Mouse (Mus musculus): ENCODE results near the gene Adamtsl1. TPM values are rescaled to one million over a fixed set of nuclear protein-coding genes. Genes with fewer than 3 reads are reported as not detected.

Gene Adamtsl1
- polyA plus RNA-seq, 2 experiments = 0.11 to 0.23 TPM

GRCm38 (mm10) chr4:85539677-85540076 is 25.7 kb downstream of the Adamtsl1 start:
- Histone ChIP-seq H3K27ac (no peak overlapping the region), H3K9ac (replicated peaks) (no peak overlapping the region), H3K4me3 (ENCODE audit: insufficient read depth in 1 of 2, low read depth in 2 of 2, low read length in 2 of 2) (no peak overlapping the region), H3K36me3 (replicated peaks; ENCODE audit: control insufficient read depth, insufficient read depth, low read depth) (no peaks in the 10 kb centered on the region), H3K4me2 (ENCODE audit: low read depth) (no peak overlapping the region), H3K9me3 (ENCODE audit: control insufficient read depth, low read length) (no peaks in the 10 kb centered on the region), H3K27me3 (ENCODE audit: control insufficient read depth, insufficient read depth, low read length) (no peaks in the 10 kb centered on the region), H3K4me1 (replicated peaks; ENCODE audit: control insufficient read depth in 2 of 2, insufficient read depth in 2 of 2, low read length in 1 of 2) (no peaks in the 10 kb centered on the region)
- WGBS (ENCODE audit: insufficient replicate concordance) = 58% methylated on average over 5 of the region's 5 CpGs
- ATAC-seq (ENCODE audit: insufficient read depth) = no peak
- no peak for TF ChIP-seq CTCF (IDR thresholded peaks at IDR 0.05; ENCODE audit: low read depth)
- no peak for TF ChIP-seq EP300 (IDR thresholded peaks at IDR 0.05; ENCODE audit: low read depth)
- no peak for DNase-seq (ENCODE audit: low read depth in 3 of 3, low spot score in 3 of 3)

- 53% methylated on average over 4 of the region's 4 CpGs for WGBS (ENCODE audit: insufficient replicate concordance)
- H3K4me2 ChIP-seq (ENCODE audit: low read depth) = no peak overlapping the region
- no peaks in the 10 kb centered on the region for H3K9me3 ChIP-seq (ENCODE audit: control insufficient read depth, low read length)
- no peaks in the 10 kb centered on the region for H3K27me3 ChIP-seq (ENCODE audit: control insufficient read depth, insufficient read depth, low read length)
- H3K36me3 ChIP-seq (replicated peaks; ENCODE audit: control insufficient read depth, insufficient read depth, low read depth) = no peaks in the 10 kb centered on the region
- TF ChIP-seq CTCF (IDR thresholded peaks at IDR 0.05; ENCODE audit: low read depth) (no peak), EP300 (IDR thresholded peaks at IDR 0.05; ENCODE audit: low read depth) (no peak)
- DNase-seq (ENCODE audit: low read depth in 3 of 3, low spot score in 3 of 3) = no peak
- H3K4me1 ChIP-seq (replicated peaks; ENCODE audit: control insufficient read depth in 2 of 2, insufficient read depth in 2 of 2, low read length in 1 of 2) = no peaks in the 10 kb centered on the region
- no peak overlapping the region for H3K4me3 ChIP-seq (ENCODE audit: insufficient read depth in 1 of 2, low read depth in 2 of 2, low read length in 2 of 2)
- no peak for ATAC-seq (ENCODE audit: insufficient read depth)
- no peak overlapping the region for H3K9ac ChIP-seq (replicated peaks)
- H3K27ac ChIP-seq = no peak overlapping the region
These were observed 29.2 kb downstream of the Adamtsl1 start for GRCm38 (mm10) chr4:85543221-85543620.

GRCm38 (mm10) chr4:85554696-85555095 is 40.7 kb downstream of the Adamtsl1 start:
- ATAC-seq (ENCODE audit: insufficient read depth) = no peak
- WGBS (ENCODE audit: insufficient replicate concordance) = 48% methylated on average over 3 of the region's 3 CpGs

GRCm38 (mm10) chr4:85559753-85560152 is 45.8 kb downstream of the Adamtsl1 start:
- ATAC-seq (ENCODE audit: insufficient read depth) (no peak), DNase-seq (ENCODE audit: low read depth in 3 of 3, low spot score in 3 of 3) (no peak)
- Histone ChIP-seq H3K27ac (no peak overlapping the region), H3K4me2 (ENCODE audit: low read depth) (no peak overlapping the region), H3K4me1 (replicated peaks; ENCODE audit: control insufficient read depth in 2 of 2, insufficient read depth in 2 of 2, low read length in 1 of 2) (no peaks in the 10 kb centered on the region), H3K9ac (replicated peaks) (no peak overlapping the region), H3K9me3 (ENCODE audit: control insufficient read depth, low read length) (no peaks in the 10 kb centered on the region), H3K4me3 (ENCODE audit: insufficient read depth in 1 of 2, low read depth in 2 of 2, low read length in 2 of 2) (no peak overlapping the region), H3K36me3 (replicated peaks; ENCODE audit: control insufficient read depth, insufficient read depth, low read depth) (no peaks in the 10 kb centered on the region), H3K27me3 (ENCODE audit: control insufficient read depth, insufficient read depth, low read length) (no peaks in the 10 kb centered on the region)
- no peak for TF ChIP-seq EP300 (IDR thresholded peaks at IDR 0.05; ENCODE audit: low read depth)
- no peak for TF ChIP-seq CTCF (IDR thresholded peaks at IDR 0.05; ENCODE audit: low read depth)
- 52% methylated on average over 6 of the region's 6 CpGs for WGBS (ENCODE audit: insufficient replicate concordance)

More at GRCm38 (mm10) chr4:85554696-85555095, 40.7 kb downstream of the Adamtsl1 start:
- Histone ChIP-seq H3K9me3 (ENCODE audit: control insufficient read depth, low read length) (no peaks in the 10 kb centered on the region), H3K4me1 (replicated peaks; ENCODE audit: control insufficient read depth in 2 of 2, insufficient read depth in 2 of 2, low read length in 1 of 2) (no peaks in the 10 kb centered on the region), H3K36me3 (replicated peaks; ENCODE audit: control insufficient read depth, insufficient read depth, low read depth) (no peaks in the 10 kb centered on the region), H3K4me2 (ENCODE audit: low read depth) (no peak overlapping the region), H3K27ac (no peak overlapping the region), H3K9ac (replicated peaks) (no peak overlapping the region), H3K27me3 (ENCODE audit: control insufficient read depth, insufficient read depth, low read length) (no peaks in the 10 kb centered on the region), H3K4me3 (ENCODE audit: insufficient read depth in 1 of 2, low read depth in 2 of 2, low read length in 2 of 2) (no peak overlapping the region)
- TF ChIP-seq EP300 (IDR thresholded peaks at IDR 0.05; ENCODE audit: low read depth) (no peak), CTCF (IDR thresholded peaks at IDR 0.05; ENCODE audit: low read depth) (no peak)
- DNase-seq (ENCODE audit: low read depth in 3 of 3, low spot score in 3 of 3) = no peak

GRCm38 (mm10) chr4:85585426-85585825 is 71.5 kb downstream of the Adamtsl1 start:
- ATAC-seq (ENCODE audit: insufficient read depth) (no peak), DNase-seq (ENCODE audit: low read depth in 3 of 3, low spot score in 3 of 3) (no peak)
- H3K36me3 ChIP-seq (replicated peaks; ENCODE audit: control insufficient read depth, insufficient read depth, low read depth) = no peaks in the 10 kb centered on the region
- H3K4me1 ChIP-seq (replicated peaks; ENCODE audit: control insufficient read depth in 2 of 2, insufficient read depth in 2 of 2, low read length in 1 of 2) = no peaks in the 10 kb centered on the region
- no peak overlapping the region for H3K27ac ChIP-seq
- no peaks in the 10 kb centered on the region for H3K27me3 ChIP-seq (ENCODE audit: control insufficient read depth, insufficient read depth, low read length)
- WGBS (ENCODE audit: insufficient replicate concordance) = 59% methylated on average over 2 of the region's 2 CpGs
- no peak overlapping the region for H3K4me3 ChIP-seq (ENCODE audit: insufficient read depth in 1 of 2, low read depth in 2 of 2, low read length in 2 of 2)
- H3K4me2 ChIP-seq (ENCODE audit: low read depth) = no peak overlapping the region
- TF ChIP-seq EP300 (IDR thresholded peaks at IDR 0.05; ENCODE audit: low read depth) (no peak), CTCF (IDR thresholded peaks at IDR 0.05; ENCODE audit: low read depth) (no peak)
- no peaks in the 10 kb centered on the region for H3K9me3 ChIP-seq (ENCODE audit: control insufficient read depth, low read length)
- no peak overlapping the region for H3K9ac ChIP-seq (replicated peaks)
